Mouse (Mus musculus) testis, adult 2 months (tissue): Measurements from ENCODE around the gene Bcl9l.

Experiments
- CTCF ChIP-seq: fragments of 200-500 bp; IDR thresholded peaks from 2 replicates; pipeline ENCODE4 v1.5.1; 2012; ENCODE audit warnings: low read depth, mild to moderate bottlenecking, inconsistent platforms, low read length, moderate library complexity; ENCODE audit not compliant: control insufficient read depth, insufficient read depth, insufficient replicate concordance
- POLR2A ChIP-seq: fragments of 200-500 bp; IDR thresholded peaks from 2 replicates; pipeline ENCODE4 v1.6.1; 2012; ENCODE audit warnings: low read depth, mild to moderate bottlenecking, inconsistent platforms, low read length, moderate library complexity; ENCODE audit not compliant: control insufficient read depth

DNA sequence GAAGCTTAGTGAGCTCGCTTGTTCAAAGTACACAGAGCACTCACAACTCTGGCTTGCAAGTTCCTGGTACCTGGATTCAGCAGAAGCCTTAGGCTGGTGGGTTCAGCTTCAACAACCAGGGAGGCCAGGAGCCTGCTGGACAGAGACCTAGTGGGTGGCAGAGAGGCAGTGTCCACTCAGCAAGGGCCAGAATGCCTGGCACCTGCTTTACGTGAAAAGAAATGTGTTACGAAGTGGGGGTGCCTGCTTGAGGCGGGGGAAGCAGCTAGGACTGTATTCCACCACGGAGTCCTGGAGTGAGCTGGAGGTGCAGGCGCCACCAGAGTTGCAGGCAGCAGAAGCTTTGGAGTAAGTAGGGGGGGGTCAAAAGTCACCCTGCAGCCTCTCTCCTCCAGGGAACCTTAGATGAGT, 2.5 kb downstream of the Bcl9l start:
- 0 out of 2 replicates have a peak, but pooled peaks have one; percentile 21 for TF ChIP-seq POLR2A
- TF ChIP-seq CTCF = no peak
